Mouse (Mus musculus) embryonic facial prominence, embryonic 11.5 days (tissue): ENCODE results near the gene Fgg. TPM values are rescaled to one million over a fixed set of nuclear protein-coding genes. Genes with fewer than 3 reads are reported as not detected.

ENCODE experiments used
- ATAC-seq: fragments of 200-750 bp; cut with Nextera tagmentation; replicated peaks from 2 replicates; pipeline ENCODE4 v1.8.0; 2017; ENCODE audit warnings: low read depth; ENCODE audit not compliant: insufficient number of reproducible peaks, low FRiP score, low TSS enrichment
- DNase-seq: peaks from one replicate; pipeline ENCODE4 v3.0.0-alpha.2; 2015; ENCODE audit warnings: low spot score
- H3K27ac ChIP-seq: fragments of 300-500 bp; sonication (generic); replicated peaks from 2 replicates; pipeline ENCODE4 v1.5.1; 2014; ENCODE audit warnings: mild to moderate bottlenecking, low read depth, low read length, control low read depth
- H3K27me3 ChIP-seq: fragments of 300-500 bp; sonication (generic); 2 replicates; pipeline ENCODE4 v1.6.1; 2014; ENCODE audit warnings: mild to moderate bottlenecking, low read length, moderate library complexity, mixed read lengths; ENCODE audit not compliant: control insufficient read depth, insufficient read depth
- H3K36me3 ChIP-seq: fragments of 300-500 bp; sonication (generic); replicated peaks from 2 replicates; pipeline ENCODE4 v1.6.1; 2014; ENCODE audit warnings: low read depth, mild to moderate bottlenecking, low read length, moderate library complexity, mixed read lengths; ENCODE audit not compliant: control insufficient read depth, insufficient read depth
- H3K4me1 ChIP-seq: fragments of 300-500 bp; sonication (generic); 2 replicates; pipeline ENCODE4 v1.6.1; 2014; ENCODE audit warnings: low read length, mixed read lengths; ENCODE audit not compliant: control insufficient read depth, insufficient read depth
- H3K4me2 ChIP-seq: fragments of 300-500 bp; sonication (generic); 2 replicates; pipeline ENCODE4 v1.6.1; 2014; ENCODE audit warnings: low read depth, mild to moderate bottlenecking, control low read depth, low read length, moderate library complexity
- H3K4me3 ChIP-seq: fragments of 300-500 bp; sonication (generic); 2 replicates; pipeline ENCODE4 v1.5.1; 2014; ENCODE audit warnings: low read depth, low read length, control low read depth
- H3K9ac ChIP-seq: fragments of 300-500 bp; sonication (generic); replicated peaks from 2 replicates; pipeline ENCODE4 v1.6.1; 2014; ENCODE audit warnings: mild to moderate bottlenecking, control low read depth, low read length
- H3K9me3 ChIP-seq: fragments of 300-500 bp; sonication (generic); replicated peaks from 2 replicates; pipeline ENCODE4 v1.6.1; 2016; ENCODE audit warnings: mild to moderate bottlenecking, low read length, inconsistent platforms, mixed read lengths; ENCODE audit not compliant: control insufficient read depth
- WGBS: fragments of 180-500 bp; shearing (Covaris S2); extraction: QIAGEN DNeasy Blood & Tissue Kit; methylation state at CpG from one replicate; pipeline ENCODE4 v1.1.7; 2014; 5-methylcytosine and 5-hydroxymethylcytosine counted together
- polyA plus RNA-seq: library from polyadenylated mRNA; unstranded; fragments of >200 nt; fragmentation: Nextera tagmentation; extraction: Ambion mirVana; gene quantifications from 2 replicates; pipeline ENCODE4 v1.2.1, GENCODE M21; 2014

Gene Fgg
- polyA plus RNA-seq, 1 experiment from 2014 or later = 0.43 TPM

DNA sequence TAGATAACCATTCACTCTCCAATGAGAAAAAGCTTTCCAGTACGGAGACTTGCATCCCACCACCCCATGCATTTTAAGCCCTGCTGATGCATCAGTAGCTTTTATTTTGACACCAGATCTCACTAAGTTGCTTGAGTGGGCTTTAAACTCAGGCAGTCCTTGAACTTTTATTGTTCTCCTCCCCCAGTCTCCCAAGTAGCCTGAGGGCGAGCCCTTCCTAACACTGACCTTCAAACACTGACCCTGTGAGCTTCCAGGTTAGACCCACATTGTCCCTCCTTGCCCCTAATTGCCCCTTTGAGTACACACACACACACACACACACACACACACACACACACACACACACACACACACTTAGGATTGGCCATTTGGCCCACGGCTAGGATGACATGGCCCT, 10.9 kb upstream of the Fgg start:
- H3K27ac ChIP-seq = no peak overlapping the region
- H3K4me1 ChIP-seq = no peaks in the 10 kb centered on the region
- DNase-seq (no peak), ATAC-seq (no peak)
- no peak overlapping the region for H3K4me2 ChIP-seq
- no peaks in the 10 kb centered on the region for H3K27me3 ChIP-seq
- no peaks in the 10 kb centered on the region for H3K36me3 ChIP-seq
- WGBS = 63% methylated on average over 3 of the region's 3 CpGs
- H3K4me3 ChIP-seq = no peak overlapping the region
- H3K9me3 ChIP-seq = no peaks in the 10 kb centered on the region
- H3K9ac ChIP-seq = no peak overlapping the region

DNA sequence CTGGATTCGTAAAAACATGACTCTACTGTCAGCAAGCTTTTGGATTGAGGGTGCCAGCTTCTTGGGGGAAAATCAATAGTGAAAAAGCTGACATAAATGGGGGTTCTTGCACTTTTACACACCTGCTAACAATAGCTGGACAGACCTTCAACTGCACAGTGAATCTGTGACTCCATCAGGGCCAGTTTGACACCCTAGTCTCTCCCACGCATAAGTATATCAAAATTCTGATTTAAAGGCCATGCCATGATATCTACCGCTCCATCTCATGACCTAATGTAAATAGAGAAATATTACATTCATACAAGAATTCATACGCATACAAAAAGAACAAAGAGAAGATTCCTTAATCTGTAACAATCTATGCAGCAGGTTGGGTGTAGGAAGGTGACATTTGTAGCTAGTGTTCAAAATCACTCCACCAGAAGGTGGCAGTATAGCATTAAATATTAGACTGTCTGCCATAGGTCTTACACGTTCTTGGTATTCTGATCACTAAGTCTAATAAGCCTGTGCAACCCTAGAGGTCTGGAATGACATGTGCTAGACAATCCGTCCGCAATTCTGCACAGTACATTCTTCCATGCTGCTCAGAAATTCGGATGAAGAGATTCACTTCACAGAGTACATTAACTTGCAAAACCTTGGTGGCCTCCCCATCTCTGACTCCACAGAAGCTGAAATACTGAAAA, 8.6 kb upstream of the Fgg start:
- no peak overlapping the region for H3K4me3 ChIP-seq
- H3K9me3 ChIP-seq = no peaks in the 10 kb centered on the region
- H3K4me1 ChIP-seq = no peaks in the 10 kb centered on the region
- ATAC-seq = peak; percentile 84
- H3K36me3 ChIP-seq = no peaks in the 10 kb centered on the region
- peak; percentile 90 for DNase-seq
- no peak overlapping the region for H3K27ac ChIP-seq
- no peak overlapping the region for H3K9ac ChIP-seq
- WGBS = 30% methylated on average over 8 of the region's 8 CpGs
- H3K27me3 ChIP-seq = no peaks in the 10 kb centered on the region
- no peak overlapping the region for H3K4me2 ChIP-seq

GRCm38 (mm10) chr3:82999995-83000394, 7.5 kb upstream of the Fgg start:
- no peak overlapping the region for H3K27ac ChIP-seq
- no peak overlapping the region for H3K9ac ChIP-seq
- no peaks in the 10 kb centered on the region for H3K36me3 ChIP-seq
- no peak overlapping the region for H3K4me3 ChIP-seq
- no peaks in the 10 kb centered on the region for H3K9me3 ChIP-seq
- DNase-seq = no peak
- WGBS = 82% methylated on average over 9 of the region's 9 CpGs
- H3K27me3 ChIP-seq = no peaks in the 10 kb centered on the region
- ATAC-seq = no peak
- H3K4me2 ChIP-seq = no peak overlapping the region
- no peaks in the 10 kb centered on the region for H3K4me1 ChIP-seq

DNA sequence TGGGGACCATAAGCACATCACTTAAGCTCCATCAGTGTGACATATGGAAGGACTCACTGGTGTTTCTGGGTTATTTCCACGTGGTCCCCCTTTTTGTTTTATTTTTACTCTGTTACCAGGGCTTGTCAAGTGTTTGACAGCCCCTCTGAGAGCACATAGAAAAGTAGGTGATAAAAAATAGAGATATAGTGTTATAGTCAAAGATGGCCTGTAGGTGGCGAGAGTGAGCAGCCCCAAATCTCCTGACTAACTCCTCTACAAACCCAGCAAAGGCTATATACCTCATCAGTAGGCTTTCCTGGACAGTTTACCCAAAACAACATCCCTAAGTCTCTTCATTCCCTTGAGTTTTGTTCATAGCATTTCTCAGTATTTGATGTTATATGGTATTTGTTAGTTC, 5.3 kb upstream of the Fgg start:
- Histone ChIP-seq H3K4me3 (no peak overlapping the region), H3K4me1 (no peaks in the 10 kb centered on the region), H3K9me3 (no peaks in the 10 kb centered on the region), H3K36me3 (no peaks in the 10 kb centered on the region), H3K4me2 (no peak overlapping the region), H3K27me3 (no peaks in the 10 kb centered on the region), H3K27ac (no peak overlapping the region), H3K9ac (no peak overlapping the region)
- peak; percentile 61 for DNase-seq
- no peak for ATAC-seq
- 0% methylated on average over 2 of the region's 2 CpGs for WGBS

DNA sequence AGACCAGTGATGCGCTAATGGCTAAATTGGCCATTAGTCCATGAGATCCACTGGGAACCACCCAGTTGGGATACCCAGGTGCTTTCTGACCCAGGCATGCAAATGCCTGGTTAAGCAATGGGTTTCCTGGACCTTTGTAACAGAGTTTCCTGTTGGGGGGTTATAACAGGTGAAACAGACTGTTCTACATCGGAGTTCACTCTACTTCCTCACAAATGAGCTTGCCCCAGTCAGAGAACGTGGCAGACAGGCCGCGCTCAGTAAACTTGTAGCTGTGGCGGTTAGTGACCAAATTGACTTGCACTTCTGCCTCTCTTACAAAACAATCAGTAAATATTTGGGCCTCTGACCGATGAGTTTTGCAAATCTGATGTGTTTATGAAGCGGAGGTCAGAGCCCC, 4.5 kb upstream of the Fgg start:
- Histone ChIP-seq H3K27ac (no peak overlapping the region), H3K4me3 (no peak overlapping the region), H3K36me3 (no peaks in the 10 kb centered on the region), H3K9ac (no peak overlapping the region), H3K27me3 (no peaks in the 10 kb centered on the region), H3K4me2 (no peak overlapping the region), H3K9me3 (no peaks in the 10 kb centered on the region), H3K4me1 (no peaks in the 10 kb centered on the region)
- no peak for DNase-seq
- no peak for ATAC-seq
- WGBS = 91% methylated on average over 8 of the region's 8 CpGs

- H3K9me3 ChIP-seq = no peaks in the 10 kb centered on the region
- ATAC-seq (no peak), DNase-seq (no peak)
- no peaks in the 10 kb centered on the region for H3K4me1 ChIP-seq
- H3K27ac ChIP-seq = no peak overlapping the region
- no peaks in the 10 kb centered on the region for H3K27me3 ChIP-seq
- H3K9ac ChIP-seq = no peak overlapping the region
- H3K4me3 ChIP-seq = no peak overlapping the region
- 90% methylated on average over 7 of the region's 7 CpGs for WGBS
- H3K36me3 ChIP-seq = no peaks in the 10 kb centered on the region
- H3K4me2 ChIP-seq = no peak overlapping the region
Observed at GRCm38 (mm10) chr3:83004801-83005200, 2.7 kb upstream of the Fgg start.

- Histone ChIP-seq H3K4me2 (no peak overlapping the region), H3K9ac (no peak overlapping the region), H3K27ac (no peak overlapping the region), H3K9me3 (no peaks in the 10 kb centered on the region), H3K36me3 (no peaks in the 10 kb centered on the region), H3K4me3 (no peak overlapping the region), H3K27me3 (no peaks in the 10 kb centered on the region), H3K4me1 (no peaks in the 10 kb centered on the region)
- WGBS = 79% methylated on average over 11 of the region's 11 CpGs
- no peak for ATAC-seq
- DNase-seq = no peak
Observed at GRCm38 (mm10) chr3:83010291-83010690, 2.8 kb downstream of the Fgg start.

DNA sequence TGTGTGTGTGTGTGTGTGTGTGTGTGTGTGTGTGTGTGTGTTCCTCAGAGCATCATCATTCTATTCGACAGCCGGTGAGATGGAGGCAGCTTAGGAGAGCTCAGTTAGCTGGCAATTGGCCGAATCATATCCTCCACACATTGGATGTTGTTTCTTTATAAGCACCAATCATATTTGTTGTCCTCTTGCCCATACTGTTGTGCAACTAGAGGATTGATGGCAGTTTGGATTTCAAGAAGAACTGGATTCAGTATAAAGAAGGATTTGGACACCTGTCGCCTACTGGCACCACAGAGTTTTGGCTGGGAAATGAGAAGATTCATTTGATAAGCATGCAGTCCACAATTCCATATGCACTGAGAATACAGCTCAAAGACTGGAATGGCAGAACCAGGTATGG, 3.6 kb downstream of the Fgg start:
- Histone ChIP-seq H3K9ac (no peak overlapping the region), H3K4me1 (no peaks in the 10 kb centered on the region), H3K4me2 (no peak overlapping the region), H3K36me3 (no peaks in the 10 kb centered on the region), H3K27me3 (no peaks in the 10 kb centered on the region), H3K9me3 (no peaks in the 10 kb centered on the region), H3K27ac (no peak overlapping the region), H3K4me3 (no peak overlapping the region)
- DNase-seq = no peak
- no peak for ATAC-seq
- WGBS = 96% methylated on average over 4 of the region's 4 CpGs
